21 mouse cellular contexts compared by ENCODE assay signal in genomic region chr1:177470951-177471350, GRCm38 (mm10).
"Had no signal": no experiment of that assay in that cellular context is flagged by ENCODE, and none has a peak within 500 bp of the region (broad histone marks: within the 10 kb centered on the region; RNA-seq: fewer than 3 reads in every experiment).

No protein-coding gene starts in this region.

- ATAC-seq: midbrain, embryonic 13.5 days; midbrain, embryonic 16.5 days had no signal

- H3K27me3 ChIP-seq: limb, embryonic 12.5 days; limb, embryonic 15.5 days; lung, embryonic 15.5 days; midbrain, embryonic 13.5 days; neural tube, embryonic 13.5 days; stomach, embryonic 15.5 days had no signal

- DNase-seq: kidney, adult 2 months; kidney, postnatal 25 days; layer of hippocampus, adult 9-11 months; left cerebral cortex, postnatal 4 days; liver, postnatal 0 days; right cerebral cortex, postnatal 14 days; right cerebral cortex, postnatal 4 days; thymus, postnatal 25 days had no signal

- H3K9ac ChIP-seq: limb, embryonic 12.5 days; limb, embryonic 15.5 days; liver, embryonic 14.5 days; liver, postnatal 0 days; lung, embryonic 15.5 days; midbrain, embryonic 13.5 days; neural tube, embryonic 13.5 days; stomach, embryonic 15.5 days had no signal

- H3K4me1 ChIP-seq: limb, embryonic 12.5 days; limb, embryonic 15.5 days; lung, embryonic 15.5 days; midbrain, embryonic 13.5 days; neural tube, embryonic 13.5 days; stomach, embryonic 15.5 days had no signal

- H3K36me3 ChIP-seq: limb, embryonic 12.5 days; limb, embryonic 15.5 days; lung, embryonic 15.5 days; midbrain, embryonic 10.5 days; midbrain, embryonic 13.5 days; neural tube, embryonic 13.5 days; stomach, embryonic 15.5 days had no signal

- H3K27ac ChIP-seq: kidney, postnatal 0 days; layer of hippocampus, adult 2 months; limb, embryonic 12.5 days; limb, embryonic 15.5 days; liver, embryonic 14.5 days; lung, embryonic 15.5 days; midbrain, embryonic 10.5 days; midbrain, embryonic 13.5 days; neural tube, embryonic 13.5 days; stomach, embryonic 15.5 days had no signal

- H3K9me3 ChIP-seq: limb, embryonic 12.5 days; limb, embryonic 15.5 days; lung, embryonic 15.5 days; midbrain, embryonic 10.5 days; midbrain, embryonic 13.5 days; neural tube, embryonic 13.5 days; stomach, embryonic 15.5 days had no signal

- H3K4me3 ChIP-seq: layer of hippocampus, adult 2 months; limb, embryonic 12.5 days; limb, embryonic 15.5 days; lung, embryonic 15.5 days; megakaryocyte, embryonic 14.5 days; midbrain, embryonic 10.5 days; midbrain, embryonic 13.5 days; myocyte; neural tube, embryonic 13.5 days; stomach, embryonic 15.5 days had no signal
